ENCODE assay signal across 23 mouse cellular contexts in genomic region chr11:54811054-54811453, GRCm38 (mm10). TPM values are rescaled to one million over a fixed set of nuclear protein-coding genes. Genes with fewer than 3 reads are reported as not detected.
A peak's percentile ranks its signal among the peaks of the same experiment; 100 is the strongest.
DNase-seq lines count a peak whose midpoint lies in the region; ATAC-seq lines count a peak whose summit lies in the region.
"Had no signal": no experiment of that assay in that cellular context is flagged by ENCODE, and none has a peak within 500 bp of the region (broad histone marks: within the 10 kb centered on the region; RNA-seq: fewer than 3 reads in every experiment).

No protein-coding gene starts in this region.

- DNase-seq in hindbrain, embryonic 10.5 days (ENCODE audit: low spot score) = no peak
- DNase-seq in liver, embryonic 13.5 days = no peak
- no peak for DNase-seq in liver, embryonic 11.5 days (ENCODE audit: low spot score)
- DNase-seq in gastrocnemius, adult 8-10 months (ENCODE audit: low spot score in 2 of 2) = no peak
- no peak for DNase-seq in cerebellum, postnatal 4 days (ENCODE audit: low spot score in 2 of 2)
- DNase-seq: adrenal gland, postnatal 25 days; cerebellum, adult 8-10 months; gastrocnemius, postnatal 36 days; heart, postnatal 36 days; layer of hippocampus, adult 9-11 months; lung, postnatal 36 days; thymus, adult 18-20 months; thymus, postnatal 4 days had no signal

- H3K4me3 ChIP-seq in hindbrain, embryonic 10.5 days = no peak overlapping the region
- no peak overlapping the region for H3K4me3 ChIP-seq in hindbrain, embryonic 13.5 days
- H3K4me3 ChIP-seq in liver, embryonic 13.5 days (replicated peaks) = no peak overlapping the region
- H3K4me3 ChIP-seq in liver, embryonic 11.5 days (ENCODE audit: low read depth, low read length) = no peak overlapping the region
- H3K4me3 ChIP-seq in intestine, embryonic 16.5 days (ENCODE audit: low read length) = no peak overlapping the region
- H3K4me3 ChIP-seq: heart, embryonic 15.5 days; limb, embryonic 13.5 days; lung, embryonic 15.5 days; megakaryocyte, embryonic 14.5 days; midbrain, embryonic 15.5 days; neural tube, embryonic 12.5 days had no signal

- peak overlapping the region; percentile 91 for H3K27ac ChIP-seq in hindbrain, embryonic 10.5 days
- no peak overlapping the region for H3K27ac ChIP-seq in hindbrain, embryonic 13.5 days
- H3K27ac ChIP-seq in liver, embryonic 13.5 days = no peak overlapping the region
- H3K27ac ChIP-seq in liver, embryonic 11.5 days (ENCODE audit: low read depth, low read length) = no peak overlapping the region
- no peak overlapping the region for H3K27ac ChIP-seq in intestine, embryonic 16.5 days (ENCODE audit: low read length)
- H3K27ac ChIP-seq: heart, embryonic 15.5 days; kidney, postnatal 0 days; limb, embryonic 13.5 days; lung, embryonic 15.5 days; midbrain, embryonic 15.5 days; neural tube, embryonic 12.5 days had no signal

- no peaks in the 10 kb centered on the region for H3K36me3 ChIP-seq in hindbrain, embryonic 10.5 days
- H3K36me3 ChIP-seq in hindbrain, embryonic 13.5 days = no peaks in the 10 kb centered on the region
- H3K36me3 ChIP-seq in liver, embryonic 13.5 days = no peaks in the 10 kb centered on the region
- no peaks in the 10 kb centered on the region for H3K36me3 ChIP-seq in liver, embryonic 11.5 days (ENCODE audit: control insufficient read depth, insufficient read depth, low read length)
- no peaks in the 10 kb centered on the region for H3K36me3 ChIP-seq in intestine, embryonic 16.5 days (ENCODE audit: control insufficient read depth, insufficient read depth, low read length)
- H3K36me3 ChIP-seq: heart, embryonic 15.5 days; limb, embryonic 13.5 days; lung, embryonic 15.5 days; midbrain, embryonic 15.5 days; neural tube, embryonic 12.5 days had no signal

- H3K4me2 ChIP-seq in hindbrain, embryonic 13.5 days = no peak overlapping the region
- no peak overlapping the region for H3K4me2 ChIP-seq in liver, embryonic 13.5 days
- H3K4me2 ChIP-seq in liver, embryonic 11.5 days = no peak overlapping the region
- no peak overlapping the region for H3K4me2 ChIP-seq in intestine, embryonic 16.5 days (ENCODE audit: low read depth, low read length)
- H3K4me2 ChIP-seq: heart, embryonic 15.5 days; limb, embryonic 13.5 days; lung, embryonic 15.5 days; midbrain, embryonic 15.5 days; neural tube, embryonic 12.5 days had no signal

- no peak for ATAC-seq in hindbrain, embryonic 13.5 days (ENCODE audit: low FRiP score)
- 0 out of 2 replicates have a peak, but pooled peaks have one; percentile 20 for ATAC-seq in liver, embryonic 13.5 days (ENCODE audit: low read depth)
- no peak for ATAC-seq in liver, embryonic 11.5 days (replicated peaks; ENCODE audit: low FRiP score)
- ATAC-seq in intestine, embryonic 16.5 days = peak; percentile 95
- ATAC-seq: CD4-positive, CD25-positive, alpha-beta regulatory T cell, adult 4 months; midbrain, embryonic 15.5 days had no signal

- H3K4me1 ChIP-seq in hindbrain, embryonic 10.5 days (replicated peaks) = peaks cover 46% of the 10 kb centered on the region
- peaks cover 18% of the 10 kb centered on the region for H3K4me1 ChIP-seq in hindbrain, embryonic 13.5 days (replicated peaks)
- peaks cover 5% of the 10 kb centered on the region; the same call in 1 of the 2 replicates for H3K4me1 ChIP-seq in liver, embryonic 13.5 days (replicated peaks)
- 0 out of 2 replicates have a peak, but pooled peaks cover 2% of the 10 kb centered on the region for H3K4me1 ChIP-seq in liver, embryonic 11.5 days (replicated peaks; ENCODE audit: control insufficient read depth, insufficient read depth, low read length)
- no peaks in the 10 kb centered on the region; the same call in 1 of the 2 replicates for H3K4me1 ChIP-seq in intestine, embryonic 16.5 days (ENCODE audit: control insufficient read depth, insufficient read depth, low read length)
- H3K4me1 ChIP-seq: heart, embryonic 15.5 days; limb, embryonic 13.5 days; lung, embryonic 15.5 days had no signal

- H3K9ac ChIP-seq in hindbrain, embryonic 13.5 days = no peak overlapping the region
- H3K9ac ChIP-seq in liver, embryonic 13.5 days = no peak overlapping the region
- no peak overlapping the region for H3K9ac ChIP-seq in liver, embryonic 11.5 days (ENCODE audit: low read depth, low read length)
- no peak overlapping the region for H3K9ac ChIP-seq in intestine, embryonic 16.5 days (ENCODE audit: low read depth, low read length)
- H3K9ac ChIP-seq: heart, embryonic 15.5 days; limb, embryonic 13.5 days; lung, embryonic 15.5 days; midbrain, embryonic 15.5 days; neural tube, embryonic 12.5 days had no signal

- 83% methylated on average over 3 of the region's 3 CpGs for WGBS in hindbrain, embryonic 10.5 days
- WGBS in hindbrain, embryonic 13.5 days = 80% methylated on average over 3 of the region's 3 CpGs
- whole genome bisulfite sequencing in liver, embryonic 13.5 days (ENCODE audit: insufficient replicate concordance) = 52% methylated on average over 3 of the region's 3 CpGs
- WGBS in liver, embryonic 11.5 days = 73% methylated on average over 3 of the region's 3 CpGs
- WGBS in intestine, embryonic 16.5 days = 55% methylated on average over 3 of the region's 3 CpGs

- H3K27me3 ChIP-seq in hindbrain, embryonic 10.5 days (ENCODE audit: insufficient read depth, poor library complexity, severe bottlenecking) = no peaks in the 10 kb centered on the region
- no peaks in the 10 kb centered on the region for H3K27me3 ChIP-seq in hindbrain, embryonic 13.5 days
- H3K27me3 ChIP-seq in liver, embryonic 13.5 days = no peaks in the 10 kb centered on the region
- 0 out of 2 replicates have a peak, but pooled peaks cover under 1% of the 10 kb centered on the region for H3K27me3 ChIP-seq in liver, embryonic 11.5 days (replicated peaks; ENCODE audit: control insufficient read depth, insufficient read depth, low read length)
- no peaks in the 10 kb centered on the region for H3K27me3 ChIP-seq in intestine, embryonic 16.5 days (replicated peaks; ENCODE audit: control insufficient read depth, insufficient read depth, low read length)
- H3K27me3 ChIP-seq: limb, embryonic 13.5 days; lung, embryonic 15.5 days; midbrain, embryonic 15.5 days; neural tube, embryonic 12.5 days had no signal

- no peaks in the 10 kb centered on the region for H3K9me3 ChIP-seq in hindbrain, embryonic 10.5 days
- H3K9me3 ChIP-seq in hindbrain, embryonic 13.5 days = no peaks in the 10 kb centered on the region
- no peaks in the 10 kb centered on the region for H3K9me3 ChIP-seq in liver, embryonic 13.5 days (replicated peaks)
- no peaks in the 10 kb centered on the region for H3K9me3 ChIP-seq in liver, embryonic 11.5 days (ENCODE audit: control insufficient read depth, low read length)
- H3K9me3 ChIP-seq in intestine, embryonic 16.5 days (ENCODE audit: control insufficient read depth, low read length) = no peaks in the 10 kb centered on the region
- H3K9me3 ChIP-seq: heart, embryonic 15.5 days; limb, embryonic 13.5 days; lung, embryonic 15.5 days; midbrain, embryonic 15.5 days; neural tube, embryonic 12.5 days had no signal

RNA-seq across cellular contexts. Expression of gene Cdc42se2, which starts 23.6 kb away (rescaled TPM):
- polyA plus RNA-seq in hindbrain, embryonic 10.5 days (2016; fragmentation: Nextera tagmentation; extraction: Ambion mirVana) = 212 and 247 TPM in 2 replicates
- 162 and 164 TPM in 2 replicates for polyA plus RNA-seq in hindbrain, embryonic 13.5 days (2015; fragmentation: Nextera tagmentation; extraction: Ambion mirVana)
- 19.2 and 22.3 TPM in 2 replicates for polyA plus RNA-seq in liver, embryonic 13.5 days (2015; fragmentation: Nextera tagmentation; extraction: Ambion mirVana)
- polyA plus RNA-seq in liver, embryonic 11.5 days (2014; fragmentation: Nextera tagmentation; extraction: Ambion mirVana) = 43.2 and 49.9 TPM in 2 replicates
- 70.0 and 72.9 TPM in 2 replicates for polyA plus RNA-seq in intestine, embryonic 16.5 days (2015; fragmentation: Nextera tagmentation; extraction: Ambion mirVana)
- total RNA-seq in gastrocnemius, adult 8-10 months (2022) = 10 to 100 TPM; 13.2 to 20.5 (median 17.6) TPM

RNA-seq across cellular contexts. Expression of gene Lyrm7, which starts 49.7 kb away (rescaled TPM):
- 3.0 and 5.2 TPM in 2 replicates for polyA plus RNA-seq in hindbrain, embryonic 10.5 days (2016; fragmentation: Nextera tagmentation; extraction: Ambion mirVana)
- 9.1 and 11.7 TPM in 2 replicates for polyA plus RNA-seq in hindbrain, embryonic 13.5 days (2015; fragmentation: Nextera tagmentation; extraction: Ambion mirVana)
- 5.6 and 6.9 TPM in 2 replicates for polyA plus RNA-seq in liver, embryonic 13.5 days (2015; fragmentation: Nextera tagmentation; extraction: Ambion mirVana)
- polyA plus RNA-seq in liver, embryonic 11.5 days (2014; fragmentation: Nextera tagmentation; extraction: Ambion mirVana) = 9.4 and 11.3 TPM in 2 replicates
- 9.7 and 12.7 TPM in 2 replicates for polyA plus RNA-seq in intestine, embryonic 16.5 days (2015; fragmentation: Nextera tagmentation; extraction: Ambion mirVana)
- total RNA-seq in gastrocnemius, adult 8-10 months (2022) = 10 to 100 TPM; 15.1 to 22.3 (median 19.5) TPM

RNA-seq across cellular contexts. Expression of gene Hint1, which starts 55.1 kb away (rescaled TPM):
- polyA plus RNA-seq in hindbrain, embryonic 10.5 days (2016; fragmentation: Nextera tagmentation; extraction: Ambion mirVana) = 626 and 627 TPM in 2 replicates
- polyA plus RNA-seq in hindbrain, embryonic 13.5 days (2015; fragmentation: Nextera tagmentation; extraction: Ambion mirVana) = 793 and 823 TPM in 2 replicates
- 519 and 540 TPM in 2 replicates for polyA plus RNA-seq in liver, embryonic 13.5 days (2015; fragmentation: Nextera tagmentation; extraction: Ambion mirVana)
- polyA plus RNA-seq in liver, embryonic 11.5 days (2014; fragmentation: Nextera tagmentation; extraction: Ambion mirVana) = 587 and 600 TPM in 2 replicates
- 674 and 732 TPM in 2 replicates for polyA plus RNA-seq in intestine, embryonic 16.5 days (2015; fragmentation: Nextera tagmentation; extraction: Ambion mirVana)
- total RNA-seq in gastrocnemius, adult 8-10 months (2022) = 100 to 1,000 TPM; 154 to 257 (median 186) TPM

Comparison
In these comparisons a context has a peak if more than half of its experiments do, and no peak if none do; other contexts are left out.
1. ATAC-seq: peak in liver, embryonic 13.5 days (single experiment) and intestine, embryonic 16.5 days (single experiment); none in hindbrain, embryonic 13.5 days (single experiment) and liver, embryonic 11.5 days (single experiment).